Mouse (Mus musculus) liver, adult 2 months (tissue): ENCODE data around the gene Iqca.

Experiments
- CTCF ChIP-seq: fragments of 200-500 bp; IDR thresholded peaks from 2 replicates; pipeline ENCODE4 v1.5.1; 2011; ENCODE audit warnings: low read depth, low read length, control low read depth
- POLR2A ChIP-seq: fragments of 200-500 bp; IDR thresholded peaks from 2 replicates; pipeline ENCODE4 v1.6.1; 2011; ENCODE audit warnings: low read length, control low read depth; ENCODE audit not compliant: insufficient read depth; ENCODE audit errors: extremely low read depth

DNA sequence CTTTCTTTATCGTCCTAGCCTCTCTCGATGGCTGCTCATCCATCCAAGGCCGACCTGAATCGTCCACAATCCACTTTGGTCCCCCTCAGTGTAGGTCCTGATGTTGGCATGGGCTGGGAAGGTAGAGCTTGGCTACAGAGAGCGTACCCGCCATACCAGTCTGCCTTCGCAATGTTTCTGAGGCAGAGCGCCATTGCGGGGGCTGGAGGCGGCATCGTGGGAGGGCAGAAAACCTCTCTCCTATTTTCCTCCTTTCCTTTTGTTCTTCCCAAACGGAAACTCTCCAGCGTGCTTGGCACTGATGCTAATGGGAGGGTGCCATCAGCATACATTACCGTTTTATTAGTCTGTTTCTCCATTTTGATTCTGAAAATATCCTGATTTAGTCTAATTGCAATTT is 146.5 kb downstream of the Iqca start:
- TF ChIP-seq CTCF, result no peak
- no peak for TF ChIP-seq POLR2A
